Mouse (Mus musculus) myocyte (in vitro differentiated cells): Measurements from ENCODE around the gene Auts2. TPM values are rescaled to one million over a fixed set of nuclear protein-coding genes. Genes with fewer than 3 reads are reported as not detected.

Experiments used
- H3K27me3 ChIP-seq: one replicate; pipeline ENCODE4 v1.6.1; 2011; ENCODE audit not compliant: control insufficient read depth, insufficient read depth, insufficient read length
- H3K36me3 ChIP-seq: one replicate; pipeline ENCODE4 v1.6.1; 2011; ENCODE audit not compliant: control insufficient read depth, insufficient read depth
- H3K4me2 ChIP-seq: one replicate; pipeline ENCODE4 v1.6.1; 2011; ENCODE audit warnings: low read depth, control low read depth
- H3K4me3 ChIP-seq: one replicate; pipeline ENCODE4 v1.5.1; 2011; ENCODE audit warnings: mild to moderate bottlenecking, control low read depth, moderate library complexity
- H3K79me2 ChIP-seq: one replicate; pipeline ENCODE4 v1.6.1; 2011; ENCODE audit not compliant: control insufficient read depth, insufficient read depth
- H3ac ChIP-seq: one replicate; pipeline ENCODE4 v1.6.1; 2011; ENCODE audit not compliant: control insufficient read depth, insufficient read length
- CEBPB ChIP-seq: IDR thresholded peaks from 2 replicates; pipeline ENCODE4 v1.6.1; 2011; ENCODE audit warnings: mild to moderate bottlenecking, moderate library complexity; ENCODE audit not compliant: poor library complexity, insufficient read depth, severe bottlenecking
- E2F4 ChIP-seq: IDR thresholded peaks from one replicate; pipeline ENCODE4 v1.6.1; 2011; ENCODE audit warnings: mild to moderate bottlenecking, control low read depth, moderate library complexity; ENCODE audit not compliant: insufficient read depth
- MAX ChIP-seq: IDR thresholded peaks from one replicate; pipeline ENCODE4 v1.6.1; 2011; ENCODE audit warnings: low read depth, mild to moderate bottlenecking, control low read depth
- MYOD1 ChIP-seq, 3 experiments: IDR thresholded peaks; one replicate each; pipeline ENCODE4 v1.6.1; 2011; ENCODE audit warnings: control low read depth in 2 of 3, low read depth in 2 of 3, mild to moderate bottlenecking in 2 of 3, moderate library complexity in 1 of 3; ENCODE audit not compliant: insufficient read length in 2 of 3, control insufficient read depth in 1 of 3
- MYOG ChIP-seq, 3 experiments: IDR thresholded peaks; one replicate each; pipeline ENCODE4 v1.6.1; 2011; ENCODE audit warnings: control low read depth in 2 of 3, low read depth in 2 of 3, mild to moderate bottlenecking in 2 of 3; ENCODE audit not compliant: insufficient read length in 2 of 3, control insufficient read depth in 1 of 3, insufficient read depth in 1 of 3
- POLR2A ChIP-seq: IDR thresholded peaks from one replicate; pipeline ENCODE4 v1.6.1; 2011; ENCODE audit warnings: low read depth, mild to moderate bottlenecking, control low read depth, moderate library complexity; ENCODE audit not compliant: insufficient read length
- POLR2AphosphoS2 ChIP-seq: IDR thresholded peaks from one replicate; pipeline ENCODE4 v1.6.1; 2011; ENCODE audit warnings: low read depth, control low read depth; ENCODE audit not compliant: insufficient read length
- REST ChIP-seq: IDR thresholded peaks from one replicate; pipeline ENCODE4 v1.6.1; 2011; ENCODE audit warnings: mild to moderate bottlenecking, control low read depth, moderate library complexity; ENCODE audit not compliant: insufficient read depth, insufficient read length
- SRF ChIP-seq: IDR thresholded peaks from one replicate; pipeline ENCODE4 v1.6.1; 2011; ENCODE audit warnings: low read depth; ENCODE audit not compliant: control insufficient read depth, insufficient read length
- TCF12 ChIP-seq: IDR thresholded peaks from one replicate; pipeline ENCODE4 v1.6.1; 2011; ENCODE audit warnings: mild to moderate bottlenecking, control low read depth; ENCODE audit not compliant: poor library complexity, insufficient read depth, severe bottlenecking
- TCF3 ChIP-seq: IDR thresholded peaks from one replicate; pipeline ENCODE4 v1.6.1; 2011; ENCODE audit warnings: low read depth, control low read depth; ENCODE audit not compliant: insufficient read length
- USF1 ChIP-seq: IDR thresholded peaks from one replicate; pipeline ENCODE4 v1.6.1; 2011; ENCODE audit warnings: low read depth, mild to moderate bottlenecking, control low read depth, moderate library complexity
- polyA plus RNA-seq: library from polyadenylated mRNA; unstranded; fragments of >200 nt; fragmentation: generic; extraction: Trizol; gene quantifications from one replicate; pipeline ENCODE4 v1.2.1, GENCODE M21; 2012; ENCODE audit warnings: missing spikeins

Gene Auts2
- polyA plus RNA-seq, 1 experiment, result 8.0 TPM

- H3K36me3 ChIP-seq, result no peaks in the 10 kb centered on the region
- no peak overlapping the region for H3K4me2 ChIP-seq
- H3K79me2 ChIP-seq, result no peaks in the 10 kb centered on the region
- H3ac ChIP-seq, result no peak overlapping the region
- H3K4me3 ChIP-seq, result no peak overlapping the region
- TF ChIP-seq E2F4 (no peak), TCF3 (no peak), MYOD1 (IDR thresholded peaks at IDR 0.05; ENCODE audit: control insufficient read depth in 1 of 3, insufficient read length in 2 of 3, low read depth in 2 of 3) (no peak), USF1 (no peak), POLR2AphosphoS2 (no peak), POLR2A (no peak), CEBPB (no peak), SRF (no peak), REST (no peak), TCF12 (no peak), MAX (no peak), MYOG (IDR thresholded peaks at IDR 0.05; ENCODE audit: control insufficient read depth in 1 of 3, insufficient read depth in 1 of 3, insufficient read length in 2 of 3, low read depth in 2 of 3) (no peak)
- H3K27me3 ChIP-seq, result no peaks in the 10 kb centered on the region
These were observed 412.6 kb downstream of the Auts2 start for GRCm38 (mm10) chr5:132130577-132130976.

GRCm38 (mm10) chr5:132126626-132127025 lies 416.5 kb downstream of the Auts2 start:
- Histone ChIP-seq H3K4me2 (no peak overlapping the region), H3K36me3 (no peaks in the 10 kb centered on the region), H3K4me3 (no peak overlapping the region), H3ac (no peak overlapping the region), H3K27me3 (no peaks in the 10 kb centered on the region), H3K79me2 (no peaks in the 10 kb centered on the region)
- TF ChIP-seq REST (no peak), TCF3 (no peak), MYOD1 (IDR thresholded peaks at IDR 0.05; ENCODE audit: control insufficient read depth in 1 of 3, insufficient read length in 2 of 3, low read depth in 2 of 3) (no peak), POLR2A (no peak), MAX (no peak), SRF (no peak), MYOG (IDR thresholded peaks at IDR 0.05; ENCODE audit: control insufficient read depth in 1 of 3, insufficient read depth in 1 of 3, insufficient read length in 2 of 3, low read depth in 2 of 3) (no peak), POLR2AphosphoS2 (no peak), CEBPB (no peak), E2F4 (no peak), TCF12 (no peak), USF1 (no peak)

- H3K4me3 ChIP-seq, result no peak overlapping the region
- H3K27me3 ChIP-seq, result no peaks in the 10 kb centered on the region
- no peak overlapping the region for H3ac ChIP-seq
- H3K36me3 ChIP-seq, result no peaks in the 10 kb centered on the region
- no peak overlapping the region for H3K4me2 ChIP-seq
- no peaks in the 10 kb centered on the region for H3K79me2 ChIP-seq
- TF ChIP-seq REST, result no peak
- no peak for TF ChIP-seq MYOD1 (IDR thresholded peaks at IDR 0.05; ENCODE audit: control insufficient read depth in 1 of 3, insufficient read length in 2 of 3, low read depth in 2 of 3)
These were observed 427.5 kb downstream of the Auts2 start for GRCm38 (mm10) chr5:132115631-132116030.

GRCm38 (mm10) chr5:132114561-132115301 lies 428.4 kb downstream of the Auts2 start:
- H3K4me3 ChIP-seq, result no peak overlapping the region
- no peak overlapping the region for H3ac ChIP-seq
- H3K36me3 ChIP-seq, result no peaks in the 10 kb centered on the region
- TF ChIP-seq USF1, result no peak
- no peak for TF ChIP-seq SRF
- TF ChIP-seq POLR2A, result no peak
- TF ChIP-seq TCF3, result no peak
- TF ChIP-seq TCF12, result no peak
- TF ChIP-seq E2F4, result no peak
- TF ChIP-seq MYOD1 (IDR thresholded peaks at IDR 0.05; ENCODE audit: control insufficient read depth in 1 of 3, insufficient read length in 2 of 3, low read depth in 2 of 3), result no peak
- no peak for TF ChIP-seq MYOG (IDR thresholded peaks at IDR 0.05; ENCODE audit: control insufficient read depth in 1 of 3, insufficient read depth in 1 of 3, insufficient read length in 2 of 3, low read depth in 2 of 3)
- no peak for TF ChIP-seq MAX
- no peak for TF ChIP-seq POLR2AphosphoS2
- no peak for TF ChIP-seq CEBPB
- TF ChIP-seq REST, result no peak
- H3K79me2 ChIP-seq, result no peaks in the 10 kb centered on the region
- no peaks in the 10 kb centered on the region for H3K27me3 ChIP-seq
- no peak overlapping the region for H3K4me2 ChIP-seq
